Comparison of ENCODE assay signal across 8 mouse cellular contexts in the genomic region with DNA sequence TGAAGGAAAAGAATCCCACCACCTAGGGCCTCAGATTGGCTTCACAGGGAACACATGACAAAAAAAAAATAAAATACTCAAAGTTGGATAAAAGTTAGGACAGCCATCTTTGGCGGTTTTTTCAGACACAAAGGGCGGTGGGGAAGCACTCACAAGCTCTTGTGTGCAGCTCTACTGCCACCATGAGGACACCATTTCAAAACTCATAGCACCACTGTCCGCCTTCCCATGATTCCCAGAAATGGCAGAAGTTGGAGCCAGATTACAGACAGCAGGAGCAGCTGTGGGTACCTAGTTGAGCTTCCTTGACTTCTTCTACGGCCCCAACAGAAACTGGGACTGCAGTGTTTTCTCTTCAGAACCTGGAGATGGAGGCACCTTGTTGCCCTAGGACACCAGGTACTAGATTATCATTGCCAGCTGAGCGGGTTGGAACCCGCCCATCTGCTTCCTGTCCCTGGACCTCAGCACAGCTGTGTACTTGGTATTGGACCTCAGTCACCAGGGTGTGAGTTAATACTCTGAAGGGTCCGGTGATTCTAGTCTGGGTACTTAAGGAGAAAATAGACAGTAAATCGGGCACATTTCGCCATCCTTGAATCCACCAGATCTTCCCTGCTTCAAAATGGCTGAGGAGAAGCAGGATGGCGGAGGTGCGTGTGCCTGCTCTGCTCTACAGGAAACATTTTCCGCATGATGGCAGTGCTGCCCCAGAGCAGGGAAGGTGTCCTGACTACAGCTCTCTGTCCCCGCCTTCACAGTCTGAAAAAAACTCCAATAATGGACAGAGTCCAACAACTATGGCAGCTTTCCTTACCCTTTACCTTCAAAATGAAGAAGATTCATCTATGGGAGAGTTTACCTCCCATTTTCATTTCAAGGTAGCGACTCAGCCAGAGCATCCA.
DNase-seq lines count a peak whose midpoint lies in the region; ATAC-seq and TF ChIP-seq lines count a peak whose summit lies in the region.
"Not testable (repeated sequence)": the region's sequence is repeated elsewhere in the genome, so short reads cannot be mapped to it uniquely, and the experiment has no call there.

No protein-coding gene starts in this region.

- peak; percentile 87 for DNase-seq in cerebellum, adult 9-10 months
- DNase-seq in forebrain, postnatal 0 days, result peak; percentile 86
- DNase-seq in hindbrain, embryonic 10.5 days (ENCODE audit: low spot score), result peak; percentile 38
- DNase-seq in kidney, postnatal 0 days (ENCODE audit: low spot score), result peak; percentile 46
- not testable (repeated sequence) for DNase-seq in liver, embryonic 14.5 days (ENCODE audit: low read depth in 3 of 3, low spot score in 3 of 3)
- peak; percentile 84 for DNase-seq in right cerebral cortex, postnatal 14 days

- not testable (repeated sequence) for TF ChIP-seq EP300 in ES-Bruce4 (IDR thresholded peaks at IDR 0.05; ENCODE audit: insufficient read depth, low read depth, low read length); liver, embryonic 14.5 days (IDR thresholded peaks at IDR 0.05; ENCODE audit: low read depth)

- not testable (repeated sequence) for H3K27ac ChIP-seq in ES-Bruce4 (ENCODE audit: insufficient read depth, low read length); forebrain, postnatal 0 days (ENCODE audit: low read depth, low read length); hindbrain, embryonic 10.5 days; kidney, postnatal 0 days; liver, embryonic 14.5 days; midbrain, embryonic 13.5 days

- peak; percentile 85 for ATAC-seq in forebrain, postnatal 0 days
- not testable (repeated sequence) for ATAC-seq in kidney, postnatal 0 days (replicated peaks; ENCODE audit: low FRiP score, low read depth); liver, embryonic 14.5 days (ENCODE audit: insufficient read depth)
- 0 out of 2 replicates have a peak, but pooled peaks have one; percentile 50 for ATAC-seq in midbrain, embryonic 13.5 days

- H3K9ac ChIP-seq in ES-Bruce4 (ENCODE audit: low read depth, poor library complexity, severe bottlenecking); forebrain, postnatal 0 days; kidney, postnatal 0 days (ENCODE audit: low read depth, low read length); liver, embryonic 14.5 days (replicated peaks); midbrain, embryonic 13.5 days (replicated peaks): not testable (repeated sequence)

- peaks cover 13% of the 10 kb centered on the region for H3K36me3 ChIP-seq in ES-Bruce4 (ENCODE audit: control insufficient read depth, insufficient read depth, low read length, poor library complexity, severe bottlenecking)
- H3K36me3 ChIP-seq in forebrain, postnatal 0 days (ENCODE audit: insufficient read depth); kidney, postnatal 0 days (ENCODE audit: insufficient read depth, low read length); liver, embryonic 14.5 days (replicated peaks; ENCODE audit: control insufficient read depth, insufficient read depth, low read depth): not testable (repeated sequence)
- peaks cover 44% of the 10 kb centered on the region for H3K36me3 ChIP-seq in hindbrain, embryonic 10.5 days
- peaks cover 11% of the 10 kb centered on the region; the same call in 1 of the 2 replicates for H3K36me3 ChIP-seq in midbrain, embryonic 13.5 days

- not testable (repeated sequence) for H3K27me3 ChIP-seq in ES-Bruce4 (ENCODE audit: control insufficient read depth, insufficient read depth, low read length, poor library complexity, severe bottlenecking); forebrain, postnatal 0 days (ENCODE audit: insufficient read depth, low read length); hindbrain, embryonic 10.5 days (ENCODE audit: insufficient read depth, poor library complexity, severe bottlenecking); kidney, postnatal 0 days (ENCODE audit: insufficient read depth, low read length); liver, embryonic 14.5 days (ENCODE audit: control insufficient read depth, insufficient read depth, low read length); midbrain, embryonic 13.5 days

- not testable (repeated sequence) for H3K9me3 ChIP-seq in ES-Bruce4 (replicated peaks; ENCODE audit: control insufficient read depth, insufficient read depth, low read length, poor library complexity, severe bottlenecking); forebrain, postnatal 0 days (ENCODE audit: low read length); hindbrain, embryonic 10.5 days; kidney, postnatal 0 days (replicated peaks; ENCODE audit: low read length); liver, embryonic 14.5 days (ENCODE audit: control insufficient read depth, low read length); midbrain, embryonic 13.5 days

- not testable (repeated sequence) for H3K4me1 ChIP-seq in ES-Bruce4 (ENCODE audit: control insufficient read depth, insufficient read depth, low read length); forebrain, postnatal 0 days (ENCODE audit: insufficient read depth); hindbrain, embryonic 10.5 days (replicated peaks); kidney, postnatal 0 days (replicated peaks; ENCODE audit: insufficient read depth, low read length); liver, embryonic 14.5 days (replicated peaks; ENCODE audit: control insufficient read depth in 2 of 2, insufficient read depth in 2 of 2, low read length in 1 of 2); midbrain, embryonic 13.5 days (replicated peaks)

- H3K4me3 ChIP-seq in ES-Bruce4 (ENCODE audit: low read depth, low read length), result not testable (repeated sequence)
- peak overlapping the region; percentile 14; the same call in 1 of the 2 replicates for H3K4me3 ChIP-seq in forebrain, postnatal 0 days (ENCODE audit: low read depth, low read length)
- peak overlapping the region; percentile 23; the same call in 1 of the 2 replicates for H3K4me3 ChIP-seq in hindbrain, embryonic 10.5 days
- H3K4me3 ChIP-seq in kidney, postnatal 0 days (replicated peaks; ENCODE audit: low read depth, low read length), result peak overlapping the region; percentile 14; the same call in 1 of the 2 replicates
- 0 out of 4 replicates have a peak overlapping the region, but pooled peaks of 1 of the 2 experiments have one; percentile 17 for H3K4me3 ChIP-seq in liver, embryonic 14.5 days (ENCODE audit: insufficient read depth in 1 of 2, low read depth in 2 of 2, low read length in 2 of 2)
- peak overlapping the region; percentile 18 for H3K4me3 ChIP-seq in midbrain, embryonic 13.5 days (replicated peaks)

- H3K4me2 ChIP-seq in forebrain, postnatal 0 days (ENCODE audit: low read depth), result 0 out of 2 replicates have a peak overlapping the region, but pooled peaks have one; percentile 21
- H3K4me2 ChIP-seq in kidney, postnatal 0 days (ENCODE audit: low read length), result 0 out of 2 replicates have a peak overlapping the region, but pooled peaks have one; percentile 15
- H3K4me2 ChIP-seq in liver, embryonic 14.5 days (ENCODE audit: low read depth), result peak overlapping the region; percentile 8; the same call in 1 of the 2 replicates
- not testable (repeated sequence) for H3K4me2 ChIP-seq in midbrain, embryonic 13.5 days (replicated peaks)

- TF ChIP-seq POLR2A in ES-Bruce4 (IDR thresholded peaks at IDR 0.05; ENCODE audit: insufficient read depth, low read length), result not testable (repeated sequence)

- peak; percentile 17 for TF ChIP-seq CTCF in ES-Bruce4 (IDR thresholded peaks at IDR 0.05; ENCODE audit: low read depth, low read length)
- peak; percentile 54 for TF ChIP-seq CTCF in forebrain, postnatal 0 days (IDR thresholded peaks at IDR 0.05; ENCODE audit: low read depth)
- peak; percentile 70 for TF ChIP-seq CTCF in kidney, postnatal 0 days (IDR thresholded peaks at IDR 0.05; ENCODE audit: low read depth)
- TF ChIP-seq CTCF in liver, embryonic 14.5 days (IDR thresholded peaks at IDR 0.05; ENCODE audit: low read depth), result peak; percentile 44

- 64% methylated on average over 14 of the region's 14 CpGs for WGBS in forebrain, postnatal 0 days
- WGBS in hindbrain, embryonic 10.5 days, result 65% methylated on average over 14 of the region's 14 CpGs
- WGBS in kidney, postnatal 0 days, result 56% methylated on average over 14 of the region's 14 CpGs
- 59% methylated on average over 13 of the region's 14 CpGs for WGBS in liver, embryonic 14.5 days (ENCODE audit: insufficient replicate concordance)
- 68% methylated on average over 14 of the region's 14 CpGs for WGBS in midbrain, embryonic 13.5 days

Comparison
In these comparisons a context has a peak if more than half of its experiments do, and no peak if none do; other contexts are left out.
1. CTCF ChIP-seq: peak in every context shown above with its lines; median percentile 70 in kidney, postnatal 0 days; 54 in forebrain, postnatal 0 days; 44 in liver, embryonic 14.5 days; 17 in ES-Bruce4.